Mouse (Mus musculus) embryonic fibroblast, embryonic 13.5 days (primary cell): ENCODE measurements around the gene Wdr83. TPM values are rescaled to one million over a fixed set of nuclear protein-coding genes. Genes with fewer than 3 reads are reported as not detected.
"Not testable (repeated sequence)": the region's sequence is repeated elsewhere in the genome, so short reads cannot be mapped to it uniquely, and the experiment has no call there.

Experiments used
- H3K27ac ChIP-seq: 2 replicates; pipeline ENCODE4 v1.5.1; 2012; ENCODE audit warnings: low read length, control low read depth, inconsistent platforms; ENCODE audit not compliant: insufficient read depth
- H3K4me1 ChIP-seq: 2 replicates; pipeline ENCODE4 v1.6.1; 2011; ENCODE audit warnings: low read length; ENCODE audit not compliant: control insufficient read depth, insufficient read depth
- H3K4me3 ChIP-seq: 2 replicates; pipeline ENCODE4 v1.5.1; 2011; ENCODE audit warnings: mild to moderate bottlenecking, control low read depth, low read length; ENCODE audit not compliant: insufficient read depth
- CTCF ChIP-seq: IDR thresholded peaks from 2 replicates; pipeline ENCODE4 v1.5.1; 2011; ENCODE audit warnings: mild to moderate bottlenecking, control low read depth, low read length, moderate library complexity, borderline replicate concordance; ENCODE audit not compliant: insufficient read depth
- POLR2A ChIP-seq: IDR thresholded peaks from 2 replicates; pipeline ENCODE4 v1.6.1; 2011; ENCODE audit warnings: low read depth, mild to moderate bottlenecking, control low read depth, low read length, moderate library complexity
- polyA plus RNA-seq: library from polyadenylated mRNA; stranded (reverse); fragments of >200 nt; gene quantifications from 2 replicates; pipeline ENCODE4 v1.2.4, GENCODE M21; 2011; ENCODE audit warnings: low read depth; ENCODE audit not compliant: missing spikeins, insufficient read length

Gene Wdr83
- 19.5 and 22.2 TPM in 2 replicates for polyA plus RNA-seq

- TF ChIP-seq POLR2A = no peak; the same call in 1 of the 2 replicates
- no peak for TF ChIP-seq CTCF
- Histone ChIP-seq H3K4me3 (peak within 1 kb of the TSS; percentile 67), H3K27ac (0 out of 2 replicates have a peak within 1 kb of the TSS, but pooled peaks have one; percentile 44), H3K4me1 (peaks cover 7% of the 10 kb centered on the region; the same call in 1 of the 2 replicates)
Observed at GRCm38 (mm10) chr8:85081216-85081555, at the start of gene Wdr83. Wdr83 (minus strand) TSS chr8:85081306.

- Histone ChIP-seq H3K4me1 (no peaks in the 10 kb centered on the region), H3K27ac (no peak overlapping the region), H3K4me3 (no peak overlapping the region)
- no peak for TF ChIP-seq CTCF
- TF ChIP-seq POLR2A = no peak
Observed at GRCm38 (mm10) chr8:85123691-85124090, 42.6 kb upstream of the Wdr83 start.

DNA sequence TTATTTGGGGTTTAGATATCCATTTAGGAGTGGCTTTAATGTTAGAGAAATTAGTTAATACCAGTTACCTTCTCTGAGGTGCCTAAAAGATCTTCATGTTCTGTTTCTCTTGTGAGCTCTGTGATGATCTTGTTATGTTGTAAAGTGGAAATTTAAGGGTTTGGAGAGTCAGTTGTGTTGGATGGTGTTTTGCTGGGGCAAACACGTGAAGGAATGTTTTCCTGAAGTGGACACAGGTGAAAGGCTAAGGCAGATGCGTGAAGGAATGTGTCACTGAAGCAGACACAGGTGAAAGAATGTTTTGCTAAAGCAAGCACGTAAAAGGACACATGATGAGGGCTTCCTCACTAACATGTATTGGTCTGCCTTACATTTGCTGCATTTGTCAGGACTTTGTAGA lies 41.9 kb upstream of the Wdr83 start, which contains the start of gene Zfp791:
Gene Zfp791 (minus strand): TSS at position 101 of the 400 bp plus-strand sequence.
- TF ChIP-seq CTCF (no peak), POLR2A (no peak)
- Histone ChIP-seq H3K4me3 (no peak within 1 kb of the TSS), H3K4me1 (no peaks in the 10 kb centered on the region), H3K27ac (no peak within 1 kb of the TSS)

DNA sequence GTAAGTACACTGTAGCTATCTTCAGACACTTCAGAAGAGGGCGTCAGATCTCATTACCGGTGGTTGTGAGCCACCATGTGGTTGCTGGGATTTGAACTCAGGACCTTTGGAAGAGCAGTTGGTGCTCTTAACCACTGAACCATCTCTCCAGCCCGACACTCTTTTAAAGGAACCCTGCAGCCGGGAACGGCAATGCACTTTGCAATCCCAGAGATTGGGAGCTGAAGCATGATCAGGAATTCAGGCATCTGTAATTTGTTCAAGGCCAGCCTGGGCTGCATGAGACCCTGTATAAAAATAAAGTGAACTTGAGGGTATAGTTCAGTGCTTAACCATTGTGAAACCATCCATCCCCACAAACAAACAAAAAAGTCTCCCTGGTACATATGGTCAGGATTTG lies 39.1 kb upstream of the Wdr83 start:
- H3K4me3 ChIP-seq = not testable (repeated sequence)

DNA sequence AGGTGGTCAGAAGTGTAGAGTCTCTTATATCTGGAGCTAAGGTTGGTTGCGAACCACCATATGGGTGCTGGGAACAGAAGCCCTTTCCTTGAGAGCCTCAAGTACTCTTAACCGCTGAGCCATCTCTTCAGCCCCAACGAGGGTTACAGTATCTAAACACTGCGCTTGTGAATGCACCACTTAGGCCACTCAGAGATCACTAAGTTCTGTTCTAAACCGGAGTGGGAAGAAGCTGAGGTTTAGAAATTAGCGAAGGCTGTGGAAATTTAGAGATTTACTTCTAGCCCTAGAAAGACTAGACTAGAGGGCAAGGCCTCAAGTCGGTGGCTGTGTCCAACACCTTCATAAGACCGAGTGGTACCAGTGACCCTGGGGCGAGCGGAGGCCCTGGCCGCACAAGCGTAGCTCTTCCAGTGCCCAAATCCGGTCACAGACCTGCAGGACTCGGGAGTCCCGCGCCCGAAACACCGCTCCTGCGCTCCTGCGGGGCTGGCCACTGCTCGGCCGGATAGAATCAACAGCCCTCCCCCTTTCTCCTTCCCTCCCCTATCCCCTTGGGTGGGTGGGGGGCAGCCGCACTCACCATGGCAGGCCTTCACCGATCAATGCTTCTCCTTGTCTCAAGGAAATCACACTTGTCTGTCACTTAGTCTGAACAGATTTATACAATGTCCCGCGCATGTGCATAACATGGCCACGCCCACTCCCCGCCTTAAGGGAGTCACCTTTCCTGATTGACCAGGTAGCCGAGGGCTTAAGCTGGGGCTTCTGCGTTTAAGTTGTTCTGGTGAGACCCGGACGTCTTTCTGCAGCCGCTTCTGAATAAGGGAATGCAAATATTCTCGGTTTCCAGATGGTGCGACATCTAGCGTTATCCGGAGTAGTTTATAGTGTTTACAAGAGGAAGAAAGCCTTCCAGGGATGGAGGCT lies 38.2 kb upstream of the Wdr83 start:
- TF ChIP-seq CTCF (no peak), POLR2A (peak; percentile 71; the same call in 1 of the 2 replicates)
- Histone ChIP-seq H3K27ac (no peak overlapping the region), H3K4me1 (no peaks in the 10 kb centered on the region), H3K4me3 (peak overlapping the region; percentile 61)

More for the DNA sequence above, 39.1 kb upstream of the Wdr83 start:
- not testable (repeated sequence) for H3K27ac ChIP-seq, H3K4me1 ChIP-seq

GRCm38 (mm10) chr8:85116984-85117383 lies 35.9 kb upstream of the Wdr83 start:
- no peak overlapping the region for H3K4me3 ChIP-seq
- H3K4me1 ChIP-seq = no peaks in the 10 kb centered on the region
- no peak overlapping the region for H3K27ac ChIP-seq
- TF ChIP-seq POLR2A (no peak), CTCF (no peak)

DNA sequence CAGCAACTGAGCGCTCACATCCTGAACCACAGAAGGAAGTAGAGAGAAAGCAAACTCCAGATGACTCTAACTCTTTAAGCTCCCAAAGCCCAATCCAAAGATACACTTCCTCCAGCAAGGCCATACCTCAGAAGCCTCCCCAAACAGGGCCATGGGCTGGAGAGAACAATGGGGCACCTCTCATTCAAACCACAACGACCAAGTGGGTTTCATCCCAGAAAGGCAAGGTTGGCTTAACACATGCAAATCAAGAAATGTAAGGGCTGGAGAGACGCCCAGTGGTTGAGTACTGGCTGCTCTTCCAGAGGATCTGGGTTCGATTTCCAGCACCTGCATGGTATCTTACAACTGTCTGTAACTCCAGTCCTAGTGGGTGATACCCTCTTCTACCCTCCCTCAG lies 34.4 kb upstream of the Wdr83 start:
- TF ChIP-seq POLR2A (no peak), CTCF (no peak)
- H3K4me1 ChIP-seq = no peaks in the 10 kb centered on the region
- H3K4me3 ChIP-seq = no peak overlapping the region
- H3K27ac ChIP-seq = no peak overlapping the region

GRCm38 (mm10) chr8:85113241-85113640 lies 32.1 kb upstream of the Wdr83 start:
- TF ChIP-seq CTCF (no peak), POLR2A (no peak)
- Histone ChIP-seq H3K27ac (no peak overlapping the region), H3K4me3 (no peak overlapping the region), H3K4me1 (no peaks in the 10 kb centered on the region)

DNA sequence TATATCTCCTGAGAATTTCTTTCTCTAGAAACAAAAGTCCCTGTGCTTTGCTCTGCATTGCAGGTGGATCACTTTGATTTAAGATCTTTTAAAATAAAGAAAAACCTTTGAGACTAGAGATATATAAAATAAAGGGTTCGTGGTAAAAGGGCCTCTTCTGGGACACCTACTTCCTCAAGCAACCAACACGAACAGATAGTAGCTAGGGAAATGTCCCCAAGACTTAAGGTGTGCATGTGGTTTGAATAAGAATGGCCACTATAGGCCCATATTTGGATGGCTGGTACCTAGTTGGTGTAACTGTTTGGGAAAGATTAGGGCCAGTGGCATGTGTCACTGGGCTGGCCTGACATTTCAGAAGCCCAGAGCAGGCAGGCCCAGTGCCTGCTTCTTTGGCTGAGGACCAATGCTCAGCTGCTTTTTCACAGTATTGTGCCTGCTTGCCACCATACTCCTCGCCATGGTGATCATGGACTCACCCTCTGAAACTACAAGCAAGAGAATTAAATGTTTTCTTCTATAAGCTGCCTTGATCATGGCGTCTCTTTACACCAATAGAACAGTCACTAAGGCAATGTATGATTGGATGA lies 19.1 kb upstream of the Wdr83 start:
- H3K4me3 ChIP-seq = no peak overlapping the region
- no peak for TF ChIP-seq POLR2A
- H3K27ac ChIP-seq = no peak overlapping the region
- no peaks in the 10 kb centered on the region for H3K4me1 ChIP-seq

GRCm38 (mm10) chr8:85096850-85097249 lies 15.7 kb upstream of the Wdr83 start:
- H3K4me3 ChIP-seq = no peak overlapping the region
- H3K4me1 ChIP-seq = no peaks in the 10 kb centered on the region
- no peak overlapping the region for H3K27ac ChIP-seq
- TF ChIP-seq POLR2A = no peak
- no peak for TF ChIP-seq CTCF
